Mouse (Mus musculus): ENCODE data around the gene Pds5b. TPM values are rescaled to one million over a fixed set of nuclear protein-coding genes. Genes with fewer than 3 reads are reported as not detected.

The Pds5b gene
- polyA plus RNA-seq, 1 experiment from 2014 or later, result 51.7 TPM

GRCm38 (mm10) chr5:150819520-150819919 is 146.0 kb downstream of the Pds5b start:
- no peaks in the 10 kb centered on the region for H3K4me1 ChIP-seq (replicated peaks; ENCODE audit: control insufficient read depth, insufficient read depth, low read length)
- no peak overlapping the region for H3K4me2 ChIP-seq (replicated peaks; ENCODE audit: low read depth, low read length)
- no peaks in the 10 kb centered on the region for H3K9me3 ChIP-seq (ENCODE audit: control insufficient read depth, low read length)
- no peaks in the 10 kb centered on the region for H3K36me3 ChIP-seq (ENCODE audit: control insufficient read depth, insufficient read depth, low read length)
- no peak overlapping the region for H3K27ac ChIP-seq (ENCODE audit: low read depth, low read length)
- H3K27me3 ChIP-seq (ENCODE audit: control insufficient read depth, insufficient read depth, low read length), result no peaks in the 10 kb centered on the region
- ATAC-seq (ENCODE audit: low FRiP score) (no peak), DNase-seq (ENCODE audit: low spot score) (no peak)
- H3K4me3 ChIP-seq (ENCODE audit: low read depth, low read length), result no peak overlapping the region
- H3K9ac ChIP-seq (ENCODE audit: low read depth, low read length), result no peak overlapping the region
- WGBS, result 87% methylated on average over 5 of the region's 5 CpGs

GRCm38 (mm10) chr5:150821152-150821551 is 147.6 kb downstream of the Pds5b start:
- Histone ChIP-seq H3K4me1 (replicated peaks; ENCODE audit: control insufficient read depth, insufficient read depth, low read length) (no peaks in the 10 kb centered on the region), H3K27me3 (ENCODE audit: control insufficient read depth, insufficient read depth, low read length) (no peaks in the 10 kb centered on the region), H3K27ac (ENCODE audit: low read depth, low read length) (no peak overlapping the region), H3K36me3 (ENCODE audit: control insufficient read depth, insufficient read depth, low read length) (no peaks in the 10 kb centered on the region), H3K4me2 (replicated peaks; ENCODE audit: low read depth, low read length) (no peak overlapping the region), H3K9ac (ENCODE audit: low read depth, low read length) (no peak overlapping the region), H3K9me3 (ENCODE audit: control insufficient read depth, low read length) (no peaks in the 10 kb centered on the region), H3K4me3 (ENCODE audit: low read depth, low read length) (no peak overlapping the region)
- no peak for ATAC-seq (ENCODE audit: low FRiP score)
- WGBS, result 92% methylated on average over 4 of the region's 4 CpGs
- DNase-seq (ENCODE audit: low spot score), result no peak

GRCm38 (mm10) chr5:150822781-150823180 is 149.2 kb downstream of the Pds5b start:
- Histone ChIP-seq H3K27ac (ENCODE audit: low read depth, low read length) (no peak overlapping the region), H3K4me1 (replicated peaks; ENCODE audit: control insufficient read depth, insufficient read depth, low read length) (no peaks in the 10 kb centered on the region), H3K27me3 (ENCODE audit: control insufficient read depth, insufficient read depth, low read length) (no peaks in the 10 kb centered on the region), H3K36me3 (ENCODE audit: control insufficient read depth, insufficient read depth, low read length) (no peaks in the 10 kb centered on the region), H3K4me2 (replicated peaks; ENCODE audit: low read depth, low read length) (no peak overlapping the region), H3K9me3 (ENCODE audit: control insufficient read depth, low read length) (no peaks in the 10 kb centered on the region), H3K4me3 (ENCODE audit: low read depth, low read length) (no peak overlapping the region), H3K9ac (ENCODE audit: low read depth, low read length) (no peak overlapping the region)
- DNase-seq (ENCODE audit: low spot score) (no peak), ATAC-seq (ENCODE audit: low FRiP score) (no peak)
- 87% methylated on average over 6 of the region's 6 CpGs for WGBS

- Histone ChIP-seq H3K36me3 (ENCODE audit: control insufficient read depth, insufficient read depth, low read length) (no peaks in the 10 kb centered on the region), H3K9ac (ENCODE audit: low read depth, low read length) (no peak overlapping the region), H3K27me3 (ENCODE audit: control insufficient read depth, insufficient read depth, low read length) (no peaks in the 10 kb centered on the region), H3K27ac (ENCODE audit: low read depth, low read length) (no peak overlapping the region), H3K4me1 (replicated peaks; ENCODE audit: control insufficient read depth, insufficient read depth, low read length) (no peaks in the 10 kb centered on the region), H3K4me2 (replicated peaks; ENCODE audit: low read depth, low read length) (no peak overlapping the region), H3K4me3 (ENCODE audit: low read depth, low read length) (no peak overlapping the region), H3K9me3 (ENCODE audit: control insufficient read depth, low read length) (no peaks in the 10 kb centered on the region)
- 93% methylated on average over 3 of the region's 3 CpGs for WGBS
- DNase-seq (ENCODE audit: low spot score), result no peak
- no peak for ATAC-seq (ENCODE audit: low FRiP score)
Observed at GRCm38 (mm10) chr5:150823361-150823760, 149.8 kb downstream of the Pds5b start.

GRCm38 (mm10) chr5:150829499-150829898 is 156.0 kb downstream of the Pds5b start:
- Histone ChIP-seq H3K27ac (ENCODE audit: low read depth, low read length) (no peak overlapping the region), H3K4me1 (replicated peaks; ENCODE audit: control insufficient read depth, insufficient read depth, low read length) (no peaks in the 10 kb centered on the region), H3K27me3 (ENCODE audit: control insufficient read depth, insufficient read depth, low read length) (no peaks in the 10 kb centered on the region), H3K9me3 (ENCODE audit: control insufficient read depth, low read length) (no peaks in the 10 kb centered on the region), H3K4me3 (ENCODE audit: low read depth, low read length) (no peak overlapping the region), H3K36me3 (ENCODE audit: control insufficient read depth, insufficient read depth, low read length) (no peaks in the 10 kb centered on the region), H3K4me2 (replicated peaks; ENCODE audit: low read depth, low read length) (no peak overlapping the region), H3K9ac (ENCODE audit: low read depth, low read length) (no peak overlapping the region)
- ATAC-seq (ENCODE audit: low FRiP score) (no peak), DNase-seq (ENCODE audit: low spot score) (no peak)
- WGBS, result 98% methylated on average over 5 of the region's 5 CpGs

- no peaks in the 10 kb centered on the region for H3K27me3 ChIP-seq (ENCODE audit: control insufficient read depth, insufficient read depth, low read length)
- WGBS, result 75% methylated on average over 9 of the region's 9 CpGs
- no peak overlapping the region for H3K4me2 ChIP-seq (replicated peaks; ENCODE audit: low read depth, low read length)
- H3K36me3 ChIP-seq (ENCODE audit: control insufficient read depth, insufficient read depth, low read length), result no peaks in the 10 kb centered on the region
- H3K27ac ChIP-seq (ENCODE audit: low read depth, low read length), result no peak overlapping the region
- DNase-seq (ENCODE audit: low spot score) (no peak), ATAC-seq (ENCODE audit: low FRiP score) (no peak)
- H3K4me3 ChIP-seq (ENCODE audit: low read depth, low read length), result no peak overlapping the region
- no peaks in the 10 kb centered on the region for H3K9me3 ChIP-seq (ENCODE audit: control insufficient read depth, low read length)
- H3K9ac ChIP-seq (ENCODE audit: low read depth, low read length), result no peak overlapping the region
- H3K4me1 ChIP-seq (replicated peaks; ENCODE audit: control insufficient read depth, insufficient read depth, low read length), result no peaks in the 10 kb centered on the region
Observed at GRCm38 (mm10) chr5:150830718-150831117, 157.2 kb downstream of the Pds5b start.

GRCm38 (mm10) chr5:150836782-150837181 is 163.2 kb downstream of the Pds5b start:
- H3K9me3 ChIP-seq (ENCODE audit: control insufficient read depth, low read length), result no peaks in the 10 kb centered on the region
- H3K27ac ChIP-seq (ENCODE audit: low read depth, low read length), result no peak overlapping the region
- ATAC-seq (ENCODE audit: low FRiP score) (no peak), DNase-seq (ENCODE audit: low spot score) (no peak)
- no peaks in the 10 kb centered on the region for H3K4me1 ChIP-seq (replicated peaks; ENCODE audit: control insufficient read depth, insufficient read depth, low read length)
- no peak overlapping the region for H3K4me3 ChIP-seq (ENCODE audit: low read depth, low read length)
- H3K9ac ChIP-seq (ENCODE audit: low read depth, low read length), result no peak overlapping the region
- no peak overlapping the region for H3K4me2 ChIP-seq (replicated peaks; ENCODE audit: low read depth, low read length)
- H3K36me3 ChIP-seq (ENCODE audit: control insufficient read depth, insufficient read depth, low read length), result no peaks in the 10 kb centered on the region
- no peaks in the 10 kb centered on the region for H3K27me3 ChIP-seq (ENCODE audit: control insufficient read depth, insufficient read depth, low read length)
- 94% methylated on average over 8 of the region's 8 CpGs for WGBS

- no peaks in the 10 kb centered on the region for H3K27me3 ChIP-seq (ENCODE audit: control insufficient read depth, insufficient read depth, low read length)
- H3K27ac ChIP-seq (ENCODE audit: low read depth, low read length), result peak overlapping the region; percentile 51; the same call in 1 of the 2 replicates
- H3K9me3 ChIP-seq (ENCODE audit: control insufficient read depth, low read length), result no peaks in the 10 kb centered on the region
- no peaks in the 10 kb centered on the region for H3K4me1 ChIP-seq (replicated peaks; ENCODE audit: control insufficient read depth, insufficient read depth, low read length)
- DNase-seq (ENCODE audit: low spot score) (peak; percentile 34), ATAC-seq (ENCODE audit: low FRiP score) (peak; percentile 86)
- H3K36me3 ChIP-seq (ENCODE audit: control insufficient read depth, insufficient read depth, low read length), result no peaks in the 10 kb centered on the region
- no peak overlapping the region; the same call in 1 of the 2 replicates for H3K4me2 ChIP-seq (replicated peaks; ENCODE audit: low read depth, low read length)
- 51% methylated on average over 11 of the region's 11 CpGs for WGBS
- H3K9ac ChIP-seq (ENCODE audit: low read depth, low read length), result no peak overlapping the region
- no peak overlapping the region for H3K4me3 ChIP-seq (ENCODE audit: low read depth, low read length)
Observed at GRCm38 (mm10) chr5:150839688-150840541, 166.4 kb downstream of the Pds5b start.

GRCm38 (mm10) chr5:150840596-150840995 is 167.1 kb downstream of the Pds5b start:
- WGBS, result 71% methylated on average over 11 of the region's 11 CpGs
- Histone ChIP-seq H3K4me3 (ENCODE audit: low read depth, low read length) (no peak overlapping the region), H3K36me3 (ENCODE audit: control insufficient read depth, insufficient read depth, low read length) (no peaks in the 10 kb centered on the region), H3K4me1 (replicated peaks; ENCODE audit: control insufficient read depth, insufficient read depth, low read length) (no peaks in the 10 kb centered on the region), H3K9ac (ENCODE audit: low read depth, low read length) (no peak overlapping the region), H3K9me3 (ENCODE audit: control insufficient read depth, low read length) (no peaks in the 10 kb centered on the region), H3K4me2 (replicated peaks; ENCODE audit: low read depth, low read length) (no peak overlapping the region), H3K27ac (ENCODE audit: low read depth, low read length) (peak overlapping the region; percentile 51), H3K27me3 (ENCODE audit: control insufficient read depth, insufficient read depth, low read length) (no peaks in the 10 kb centered on the region)
- ATAC-seq (ENCODE audit: low FRiP score) (no peak), DNase-seq (ENCODE audit: low spot score) (peak; percentile 9)

All from hindbrain, embryonic 11.5 days (tissue).